Mouse (Mus musculus) liver, adult 2 months (tissue): Measurements from ENCODE around the gene Aip.

Experiments
- CTCF ChIP-seq: fragments of 200-500 bp; IDR thresholded peaks from 2 replicates; pipeline ENCODE4 v1.5.1; 2011; ENCODE audit warnings: low read depth, low read length, control low read depth
- POLR2A ChIP-seq: fragments of 200-500 bp; IDR thresholded peaks from 2 replicates; pipeline ENCODE4 v1.6.1; 2011; ENCODE audit warnings: low read length, control low read depth; ENCODE audit not compliant: insufficient read depth; ENCODE audit errors: extremely low read depth

DNA sequence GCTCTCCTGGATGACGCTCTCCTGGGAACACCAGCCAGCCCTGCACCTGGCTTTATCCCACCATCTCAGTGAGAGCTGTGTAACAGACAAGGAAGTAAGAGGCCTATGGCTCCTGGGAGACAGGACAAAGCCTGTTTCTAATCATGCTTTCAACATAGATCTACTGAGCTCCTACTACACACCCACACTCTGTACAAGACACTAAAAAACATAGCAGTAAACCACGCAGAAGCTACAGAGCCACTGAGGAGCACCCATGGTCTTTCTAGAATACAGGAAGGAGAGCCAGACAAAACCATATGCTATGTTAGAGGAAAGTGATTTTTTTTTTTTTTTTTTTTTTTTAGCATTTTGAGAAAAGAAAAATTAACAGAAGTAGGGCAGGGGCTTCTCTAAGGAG lies 7.3 kb downstream of the Aip start:
- TF ChIP-seq CTCF (no peak), POLR2A (no peak)
